Mouse (Mus musculus) midbrain, postnatal 0 days (tissue): Measurements from ENCODE around the gene Ick. TPM values are rescaled to one million over a fixed set of nuclear protein-coding genes. Genes with fewer than 3 reads are reported as not detected.
A peak's percentile ranks its signal among the peaks of the same experiment; 100 is the strongest.

Experiments
- ATAC-seq: fragments of 200-750 bp; cut with Nextera tagmentation; 2 replicates; pipeline ENCODE4 v1.8.0; 2017; ENCODE audit warnings: moderate number of reproducible peaks, mild to moderate bottlenecking, moderate TSS enrichment, moderate library complexity; ENCODE audit not compliant: low FRiP score
- DNase-seq: peaks from one replicate; pipeline ENCODE4 v3.0.0-alpha.2; 2015; ENCODE audit warnings: low spot score
- H3K27ac ChIP-seq: fragments of 300-500 bp; sonication (generic); 2 replicates; pipeline ENCODE4 v1.5.1; 2014; ENCODE audit warnings: low read depth, mild to moderate bottlenecking, low read length, mixed read lengths
- H3K27me3 ChIP-seq: fragments of 300-500 bp; sonication (generic); 2 replicates; pipeline ENCODE4 v1.6.1; 2014; ENCODE audit warnings: low read length, control low read depth, mixed read lengths; ENCODE audit not compliant: insufficient read depth
- H3K36me3 ChIP-seq: fragments of 300-500 bp; sonication (generic); 2 replicates; pipeline ENCODE4 v1.6.1; 2014; ENCODE audit warnings: low read length, control low read depth, mixed read lengths; ENCODE audit not compliant: insufficient read depth
- H3K4me1 ChIP-seq: fragments of 300-500 bp; sonication (generic); 2 replicates; pipeline ENCODE4 v1.6.1; 2014; ENCODE audit warnings: mild to moderate bottlenecking, control low read depth, antibody characterized with exemption, low read length, mixed read lengths; ENCODE audit not compliant: insufficient read depth
- H3K4me2 ChIP-seq: fragments of 300-500 bp; sonication (generic); 2 replicates; pipeline ENCODE4 v1.6.1; 2014; ENCODE audit warnings: low read depth, mild to moderate bottlenecking, low read length, mixed read lengths; ENCODE audit not compliant: poor library complexity, severe bottlenecking
- H3K4me3 ChIP-seq: fragments of 300-500 bp; sonication (generic); 2 replicates; pipeline ENCODE4 v1.5.1; 2014; ENCODE audit warnings: low read depth, mild to moderate bottlenecking, low read length, moderate library complexity
- H3K9ac ChIP-seq: fragments of 300-500 bp; sonication (generic); replicated peaks from 2 replicates; pipeline ENCODE4 v1.6.1; 2014; ENCODE audit warnings: mild to moderate bottlenecking, low read length, moderate library complexity, mixed read lengths; ENCODE audit not compliant: poor library complexity, severe bottlenecking
- H3K9me3 ChIP-seq: fragments of 300-500 bp; sonication (generic); 2 replicates; pipeline ENCODE4 v1.6.1; 2016; ENCODE audit warnings: low read length, control low read depth
- CTCF ChIP-seq: IDR thresholded peaks from 2 replicates; pipeline ENCODE4 v1.5.1; 2016; ENCODE audit warnings: antibody characterized with exemption, mild to moderate bottlenecking
- WGBS: fragments of 180-500 bp; shearing (Covaris S2); extraction: QIAGEN DNeasy Blood & Tissue Kit; methylation state at CpG from one replicate; pipeline ENCODE4 v1.1.7; 2014; 5-methylcytosine and 5-hydroxymethylcytosine counted together
- polyA plus RNA-seq: library from polyadenylated mRNA; unstranded; fragments of >200 nt; fragmentation: Nextera tagmentation; extraction: Ambion mirVana; gene quantifications from 2 replicates; pipeline ENCODE4 v1.2.1, GENCODE M21; 2015
- total RNA-seq: library from RNA; depleted of rRNA; stranded (reverse); fragments of >200 nt; gene quantifications from 2 replicates; pipeline ENCODE4 v1.2.3, GENCODE M21; 2014

The Ick gene
- total and polyA plus RNA-seq, 2 experiments from 2014 or later, result 34.6 to 56.0 TPM

DNA sequence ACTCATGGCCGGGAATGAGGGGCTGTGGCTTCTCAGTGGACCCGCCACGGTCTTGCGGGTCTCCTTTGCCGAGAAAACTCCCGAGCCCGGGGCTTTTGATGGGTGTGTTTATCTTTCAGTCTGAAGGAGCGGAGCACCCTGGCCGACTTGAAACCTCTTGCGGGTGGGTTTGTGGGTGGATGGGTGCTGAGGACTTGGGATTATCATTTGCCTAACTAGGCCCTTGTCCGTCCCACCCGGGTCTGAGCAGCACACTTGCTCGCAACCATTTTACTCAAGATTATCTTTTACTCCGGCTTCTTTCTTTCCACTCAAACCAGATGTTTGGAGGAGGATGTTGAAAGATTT is 4.5 kb downstream of the Ick start:
- Histone ChIP-seq H3K4me1 (peaks cover 14% of the 10 kb centered on the region), H3K27ac (peak overlapping the region; percentile 91), H3K27me3 (no peaks in the 10 kb centered on the region), H3K4me3 (peak overlapping the region; percentile 68), H3K4me2 (peak overlapping the region; percentile 52), H3K9me3 (no peaks in the 10 kb centered on the region), H3K36me3 (no peaks in the 10 kb centered on the region), H3K9ac (peak overlapping the region; percentile 86)
- TF ChIP-seq CTCF, result no peak
- DNase-seq (peak; percentile 27), ATAC-seq (peak; percentile 15; the same call in 1 of the 2 replicates)
- WGBS, result 0% methylated on average over 14 of the region's 14 CpGs

DNA sequence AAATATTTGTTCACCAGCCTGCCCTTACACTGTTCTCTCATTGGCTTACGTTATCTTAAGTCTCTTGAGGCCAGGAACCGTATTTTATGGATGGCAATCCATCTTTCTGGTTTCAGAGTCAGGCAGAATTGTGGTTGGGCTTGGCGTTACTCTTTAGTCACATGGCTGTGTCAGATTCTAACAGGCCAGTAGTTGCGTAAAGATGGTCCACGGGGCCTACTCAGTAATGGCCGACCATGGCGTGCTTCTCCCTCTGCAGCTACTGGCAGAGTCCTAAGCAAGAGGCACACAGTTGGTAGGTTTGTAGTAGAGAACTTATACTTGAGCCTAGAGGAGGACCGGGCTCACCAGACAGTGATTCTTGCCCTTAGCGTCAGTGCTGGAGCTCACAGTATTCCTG is 6.8 kb downstream of the Ick start:
- TF ChIP-seq CTCF, result no peak
- ATAC-seq (no peak), DNase-seq (no peak)
- 96% methylated on average over 9 of the region's 9 CpGs for whole genome bisulfite sequencing
- Histone ChIP-seq H3K4me1 (peaks cover 10% of the 10 kb centered on the region), H3K27me3 (no peaks in the 10 kb centered on the region), H3K9me3 (no peaks in the 10 kb centered on the region), H3K9ac (no peak overlapping the region), H3K4me3 (no peak overlapping the region), H3K36me3 (no peaks in the 10 kb centered on the region), H3K4me2 (no peak overlapping the region), H3K27ac (no peak overlapping the region)

DNA sequence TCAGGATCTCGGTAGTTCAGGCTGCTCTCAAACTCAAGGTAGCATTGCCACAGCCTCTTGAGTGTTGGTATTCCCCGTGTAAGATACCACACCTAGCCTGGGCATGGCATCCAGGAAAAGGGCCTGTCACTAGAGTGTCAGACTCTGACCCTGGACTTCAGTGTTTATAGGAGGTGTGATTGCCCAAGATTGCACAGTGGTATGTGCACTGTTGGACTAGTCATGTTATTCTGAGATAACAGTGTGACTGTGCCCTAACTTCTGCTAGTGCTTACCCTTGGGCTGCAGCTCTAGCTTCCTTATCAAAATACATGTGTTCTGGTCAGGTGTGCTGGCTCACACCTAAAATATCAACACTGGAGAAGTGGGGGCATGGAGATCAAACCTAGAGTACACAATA is 8.7 kb downstream of the Ick start:
- TF ChIP-seq CTCF, result no peak
- Histone ChIP-seq H3K27ac (no peak overlapping the region), H3K4me2 (no peak overlapping the region), H3K4me3 (no peak overlapping the region), H3K9me3 (no peaks in the 10 kb centered on the region), H3K4me1 (peaks cover 10% of the 10 kb centered on the region), H3K9ac (no peak overlapping the region), H3K27me3 (no peaks in the 10 kb centered on the region), H3K36me3 (no peaks in the 10 kb centered on the region)
- no peak for DNase-seq
- ATAC-seq, result no peak
- WGBS, result 99% methylated on average over 2 of the region's 2 CpGs

GRCm38 (mm10) chr9:78121358-78121757 is 12.4 kb downstream of the Ick start:
- no peak overlapping the region for H3K4me2 ChIP-seq
- H3K27me3 ChIP-seq, result no peaks in the 10 kb centered on the region
- no peak overlapping the region for H3K27ac ChIP-seq
- DNase-seq, result no peak
- 89% methylated on average over 8 of the region's 8 CpGs for WGBS
- no peak overlapping the region for H3K9ac ChIP-seq
- H3K9me3 ChIP-seq, result no peaks in the 10 kb centered on the region
- H3K4me3 ChIP-seq, result no peak overlapping the region
- H3K4me1 ChIP-seq, result no peaks in the 10 kb centered on the region
- no peak for TF ChIP-seq CTCF
- ATAC-seq, result no peak
- no peaks in the 10 kb centered on the region for H3K36me3 ChIP-seq

DNA sequence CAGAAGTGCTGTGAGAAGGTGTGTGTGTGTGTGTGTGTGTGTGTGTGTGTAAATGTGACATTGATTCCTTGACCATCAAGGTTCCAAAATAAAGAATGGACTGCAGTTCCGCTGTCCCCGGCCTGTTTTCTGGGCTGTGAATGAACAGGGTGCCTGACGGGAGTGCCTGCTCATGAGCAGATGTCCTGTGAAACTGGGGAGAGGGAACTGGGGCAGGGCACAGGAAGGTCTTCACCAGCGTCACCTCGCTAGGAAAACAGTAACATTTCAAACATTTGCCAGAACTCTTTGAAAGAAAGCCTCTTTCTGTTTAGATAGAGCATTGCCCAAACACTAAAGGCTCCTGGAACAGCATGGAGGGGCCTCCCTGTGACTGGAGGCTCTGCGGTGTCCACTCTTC is 13.0 kb downstream of the Ick start:
- Histone ChIP-seq H3K36me3 (no peaks in the 10 kb centered on the region), H3K4me3 (no peak overlapping the region), H3K27me3 (no peaks in the 10 kb centered on the region), H3K4me1 (no peaks in the 10 kb centered on the region), H3K9me3 (no peaks in the 10 kb centered on the region), H3K9ac (no peak overlapping the region), H3K27ac (no peak overlapping the region), H3K4me2 (no peak overlapping the region)
- DNase-seq (no peak), ATAC-seq (no peak)
- 92% methylated on average over 6 of the region's 6 CpGs for WGBS
- no peak for TF ChIP-seq CTCF

DNA sequence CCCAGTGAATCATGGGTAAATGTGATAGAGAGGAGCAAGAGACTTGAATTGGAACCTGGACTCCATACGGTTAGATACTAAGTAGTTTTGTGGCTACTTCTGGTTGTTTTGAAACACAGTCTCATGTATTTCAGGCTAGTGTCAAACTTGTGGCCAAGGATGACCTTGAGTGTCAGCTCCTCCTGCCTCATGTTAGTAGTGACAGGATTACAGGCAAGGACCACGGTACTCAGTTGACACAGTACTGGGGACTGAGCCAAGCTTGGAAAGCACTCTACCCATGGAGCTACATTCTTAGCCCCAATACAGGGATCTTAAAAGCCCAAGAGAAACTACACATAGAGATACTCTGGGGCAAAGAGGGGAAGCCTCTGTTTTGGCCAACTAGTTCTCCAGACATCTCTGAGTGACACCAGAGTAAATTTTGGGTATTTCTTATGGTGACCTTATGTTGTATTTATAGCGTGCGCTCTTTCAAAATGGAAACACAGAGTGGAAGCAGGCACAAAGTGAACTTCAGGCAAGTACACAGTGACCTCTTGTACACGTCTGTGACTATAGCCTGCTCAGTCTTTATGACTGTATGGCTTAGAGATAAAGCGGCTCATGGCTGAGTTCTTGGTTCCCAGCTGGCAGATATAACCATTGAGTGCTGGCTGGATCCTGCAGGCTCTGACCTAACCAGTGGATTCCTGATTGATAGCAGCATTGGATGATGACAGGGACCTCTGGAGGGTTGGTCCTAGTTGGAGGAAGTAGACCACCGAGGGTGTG is 14.1 kb downstream of the Ick start:
- no peak for ATAC-seq
- no peaks in the 10 kb centered on the region for H3K4me1 ChIP-seq
- no peaks in the 10 kb centered on the region for H3K36me3 ChIP-seq
- H3K9ac ChIP-seq, result no peak overlapping the region
- H3K4me2 ChIP-seq, result no peak overlapping the region
- WGBS, result 95% methylated on average over 7 of the region's 7 CpGs
- TF ChIP-seq CTCF, result no peak
- H3K9me3 ChIP-seq, result no peaks in the 10 kb centered on the region
- no peak for DNase-seq
- no peak overlapping the region for H3K27ac ChIP-seq
- H3K27me3 ChIP-seq, result no peaks in the 10 kb centered on the region
- no peak overlapping the region for H3K4me3 ChIP-seq
